Mouse (Mus musculus): Measurements from ENCODE around the gene Rpap3. TPM values are rescaled to one million over a fixed set of nuclear protein-coding genes. Genes with fewer than 3 reads are reported as not detected.
A peak's percentile ranks its signal among the peaks of the same experiment; 100 is the strongest.

Rpap3 gene
- total and polyA plus RNA-seq, 3 experiments, result 43.1 to 73.7 (median 69.1) TPM

DNA sequence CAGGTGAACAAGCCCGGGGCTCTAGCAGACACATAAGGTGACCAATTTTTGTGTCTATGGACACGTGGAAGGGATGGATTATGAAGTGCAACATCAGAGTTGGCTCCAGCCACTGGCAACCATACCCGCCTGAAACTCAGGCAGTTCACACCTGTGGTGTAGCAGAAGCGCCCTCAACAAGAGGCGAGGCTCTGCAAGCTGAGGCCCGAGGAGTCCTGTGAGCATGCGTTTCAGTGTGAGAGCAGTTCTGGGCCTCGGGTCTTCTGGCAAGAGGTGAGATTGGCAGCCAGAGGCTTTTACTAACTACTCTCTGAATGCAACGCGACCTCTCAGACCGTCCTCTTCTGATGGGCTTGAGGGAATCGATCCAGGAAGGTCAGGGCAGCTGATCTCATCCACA, 36.0 kb upstream of the Rpap3 start:
- Histone ChIP-seq H3K79me2 (replicated peaks; ENCODE audit: control insufficient read depth, extremely low read depth, insufficient read depth, poor library complexity, severe bottlenecking) (peaks cover 14% of the 10 kb centered on the region), H3K27ac (ENCODE audit: insufficient read depth, low read depth) (peak overlapping the region; percentile 99), H3K36me3 (replicated peaks in 1 of 2; ENCODE audit: control insufficient read depth in 1 of 2, insufficient read depth in 1 of 2, low read length in 1 of 2) (peaks cover 9 to 25% of the 10 kb centered on the region in 2 experiments), H3K4me1 (ENCODE audit: control insufficient read depth in 1 of 2, insufficient read depth in 2 of 2) (peaks cover 47 to 64% of the 10 kb centered on the region in 2 experiments), H3K4me2 (ENCODE audit: insufficient read depth, low read depth, poor library complexity, severe bottlenecking) (peak overlapping the region; percentile 84; the same call in 1 of the 2 replicates), H3K9me3 (replicated peaks; ENCODE audit: low read length) (peaks cover 16% of the 10 kb centered on the region), H3K27me3 (replicated peaks) (no peaks in the 10 kb centered on the region), H3K9ac (ENCODE audit: insufficient read depth, low read depth) (peak overlapping the region; percentile 93), H3K4me3 (replicated peaks in 1 of 3; ENCODE audit: low read depth in 2 of 3, low read length in 2 of 3, poor library complexity in 1 of 3) (no peak overlapping the region)
- dilution Hi-C loops (cut with MboI; ENCODE audit: extremely low pct_ligation_motif_present, extremely low pct_unique_long_range_greater_than_20kb, low sequenced_read_pairs), result no loop called here
- in situ Hi-C loops (cut with MboI; ENCODE audit: low pct_ligation_motif_present, low pct_unique_long_range_greater_than_20kb, low sequenced_read_pairs), result no loop called here
- DNase-seq (ENCODE audit: extremely low read depth), result peak; percentile 51
- TF ChIP-seq RCOR1 (conservative IDR thresholded peaks at IDR 0.05; ENCODE audit: low read depth, low read length) (no peak), USF1 (IDR thresholded peaks at IDR 0.05; ENCODE audit: low read depth, low read length) (no peak), CHD1 (IDR thresholded peaks at IDR 0.05; ENCODE audit: low read depth, low read length) (no peak), E2F4 (IDR thresholded peaks at IDR 0.05; ENCODE audit: insufficient replicate concordance, low read depth, low read length) (no peak), TCF12 (IDR thresholded peaks at IDR 0.05; ENCODE audit: low read depth, low read length) (no peak), PAX5 (IDR thresholded peaks at IDR 0.05; ENCODE audit: low read length) (no peak), MXI1 (IDR thresholded peaks at IDR 0.05; ENCODE audit: low read depth, low read length) (no peak), TBP (conservative IDR thresholded peaks at IDR 0.05; ENCODE audit: low read depth, low read length) (no peak), MAFK (IDR thresholded peaks at IDR 0.05; ENCODE audit: insufficient replicate concordance, low read length) (no peak), JUND (conservative IDR thresholded peaks at IDR 0.05; ENCODE audit: low read depth, low read length) (no peak), IRF4 (IDR thresholded peaks at IDR 0.05; ENCODE audit: low read depth, low read length) (no peak), JUN (IDR thresholded peaks at IDR 0.05; ENCODE audit: insufficient read depth, low read depth, low read length) (no peak), ZKSCAN1 (IDR thresholded peaks at IDR 0.05; ENCODE audit: borderline replicate concordance, low read depth, low read length) (no peak), KAT2A (IDR thresholded peaks at IDR 0.05; ENCODE audit: insufficient replicate concordance, low read length) (no peak), ZC3H11A (IDR thresholded peaks at IDR 0.05; ENCODE audit: low read depth, low read length) (no peak), UBTF (IDR thresholded peaks at IDR 0.05; ENCODE audit: low read depth, low read length) (0 out of 2 replicates have a peak, but pooled peaks have one; percentile 2), NELFE (IDR thresholded peaks at IDR 0.05; ENCODE audit: low read depth, low read length) (0 out of 2 replicates have a peak, but pooled peaks have one; percentile 12), MEF2A (IDR thresholded peaks at IDR 0.05; ENCODE audit: borderline replicate concordance, low read depth, low read length) (no peak), GABPA (IDR thresholded peaks at IDR 0.05; ENCODE audit: insufficient replicate concordance, low read depth, low read length) (no peak), MAZ (IDR thresholded peaks at IDR 0.05; ENCODE audit: low read depth, low read length) (no peak), MAX (IDR thresholded peaks at IDR 0.05; ENCODE audit: low read length) (peak; percentile 93), EP300 (IDR thresholded peaks at IDR 0.05; ENCODE audit: low read length) (no peak), ZMIZ1 (IDR thresholded peaks at IDR 0.05; ENCODE audit: low read depth, low read length) (0 out of 2 replicates have a peak, but pooled peaks have one; percentile 20), CHD2 (IDR thresholded peaks at IDR 0.05; ENCODE audit: low read length) (no peak), RAD21 (IDR thresholded peaks at IDR 0.05; ENCODE audit: low read depth, low read length) (no peak), ELF1 (IDR thresholded peaks at IDR 0.05; ENCODE audit: low read depth, low read length) (no peak), SMC3 (IDR thresholded peaks at IDR 0.05; ENCODE audit: low read depth, low read length) (no peak), ETS1 (conservative IDR thresholded peaks at IDR 0.05; ENCODE audit: low read depth, low read length) (no peak), SIN3A (IDR thresholded peaks at IDR 0.05; ENCODE audit: low read length) (no peak), BHLHE40 (IDR thresholded peaks at IDR 0.05; ENCODE audit: low read depth, low read length) (no peak), ZNF384 (IDR thresholded peaks at IDR 0.05; ENCODE audit: low read depth, low read length) (no peak), POLR2AphosphoS2 (IDR thresholded peaks at IDR 0.05; ENCODE audit: low read depth, low read length) (no peak), NRF1 (IDR thresholded peaks at IDR 0.05; ENCODE audit: low read depth, low read length) (peak; percentile 58), CTCF (conservative IDR thresholded peaks at IDR 0.05 in 1 of 2, IDR thresholded peaks at IDR 0.05 in 1 of 2; ENCODE audit: low read depth in 2 of 2, low read length in 2 of 2) (no peak), HCFC1 (IDR thresholded peaks at IDR 0.05; ENCODE audit: low read depth, low read length) (no peak), MYC (IDR thresholded peaks at IDR 0.05; ENCODE audit: low read depth, low read length) (no peak)
